Mouse (Mus musculus) gastrocnemius, postnatal 36 days (tissue): ENCODE measurements around the gene Nudt3. TPM values are rescaled to one million over a fixed set of nuclear protein-coding genes. Genes with fewer than 3 reads are reported as not detected.

ENCODE experiments used
- DNase-seq, 2 experiments: peaks; one replicate each; pipeline ENCODE4 v3.0.0; 2022
- intact Hi-C: fragments of 180-260 bp; cut with DNase I; formaldehyde crosslinking; loops from one replicate; pipeline ENCODE4 v1.15.1; 2025
- total RNA-seq, 2 experiments: library from RNA; stranded (reverse); gene quantifications; 2 replicates each; pipeline ENCODE4 v1.2.3; 2021

The Nudt3 gene
- total RNA-seq, 2 experiments from 2014 or later = 232 to 233 TPM

- no peak for DNase-seq
- intact Hi-C loops = no loop called here
Observed at GRCm38 (mm10) chr17:27554062-27554960, 69.0 kb downstream of the Nudt3 start.

- intact Hi-C loops = no loop called here
- no peak for DNase-seq
Observed at GRCm38 (mm10) chr17:27552215-27553201, 70.8 kb downstream of the Nudt3 start.

- intact Hi-C loops = no loop called here
- no peak for DNase-seq
Observed at GRCm38 (mm10) chr17:27551393-27551940, 71.8 kb downstream of the Nudt3 start.

GRCm38 (mm10) chr17:27549234-27549633 is 74.1 kb downstream of the Nudt3 start:
- intact Hi-C loops = no loop called here
- no peak for DNase-seq

GRCm38 (mm10) chr17:27547253-27547868 is 75.9 kb downstream of the Nudt3 start:
- DNase-seq = peak; percentile 39 to 40
- intact Hi-C loops = no loop called here

- intact Hi-C loops = no loop called here
- DNase-seq = no peak
Observed at GRCm38 (mm10) chr17:27546574-27547085, 76.7 kb downstream of the Nudt3 start.

GRCm38 (mm10) chr17:27545991-27546390 is 77.3 kb downstream of the Nudt3 start:
- intact Hi-C loops = no loop called here
- DNase-seq = no peak

- DNase-seq = no peak
Observed at GRCm38 (mm10) chr17:27544551-27544950, 78.7 kb downstream of the Nudt3 start.

GRCm38 (mm10) chr17:27541984-27542383 is 81.3 kb downstream of the Nudt3 start:
- intact Hi-C loops = no loop called here

More at GRCm38 (mm10) chr17:27544551-27544950, 78.7 kb downstream of the Nudt3 start:
- intact Hi-C loops = no loop called here

GRCm38 (mm10) chr17:27541261-27541660 is 82.0 kb downstream of the Nudt3 start:
- DNase-seq = no peak
- intact Hi-C loops = no loop called here

More at GRCm38 (mm10) chr17:27541984-27542383, 81.3 kb downstream of the Nudt3 start:
- DNase-seq = no peak

- intact Hi-C loops = loop anchor here (2.0 to 5.0 kb wide), 2 partner anchors 102 to 223 kb away; partner anchors contain the start of gene Rps10
- DNase-seq = peak; percentile 78 to 88
Observed at GRCm38 (mm10) chr17:27534718-27535117, 88.6 kb downstream of the Nudt3 start.

- no peak for DNase-seq
- intact Hi-C loops = no loop called here
Observed at GRCm38 (mm10) chr17:27533354-27533753, 89.9 kb downstream of the Nudt3 start.

GRCm38 (mm10) chr17:27532095-27532494 is 91.2 kb downstream of the Nudt3 start:
- no peak for DNase-seq
- intact Hi-C loops = no loop called here

Other genes with a start within 250 kb of the Nudt3 start
- gene Grm4, start 102.1 kb downstream of the Nudt3 start, total RNA-seq = under 1 TPM in 1 of 2 experiments, not detected in 1; 0.05 TPM
- 10 to 100 TPM; 24.0 to 25.2 TPM for gene Hmga1, start 67.0 kb downstream of the Nudt3 start, total RNA-seq
- 1 to 10 TPM; 2.7 to 2.8 TPM for gene AI413582, start 57.7 kb downstream of the Nudt3 start, total RNA-seq
- gene RPS10-NUDT3, start 11.7 kb upstream of the Nudt3 start, total RNA-seq = not detected
- gene Rps10, start 13.2 kb upstream of the Nudt3 start, total RNA-seq = 100 to 1,000 TPM; 294 to 354 TPM
- under 1 TPM; 0.18 to 0.59 TPM for gene Pacsin1, start 32.0 kb upstream of the Nudt3 start, total RNA-seq
- not detected for gene Spdef, start 105.5 kb upstream of the Nudt3 start, total RNA-seq
- 100 to 1,000 TPM; 167 to 174 TPM for gene D17Wsu92e, start 197.2 kb upstream of the Nudt3 start, total RNA-seq
- 10 to 100 TPM; 69.6 to 70.4 TPM for gene Snrpc, start 214.7 kb upstream of the Nudt3 start, total RNA-seq
- 10 to 100 TPM; 17.0 to 26.8 TPM for gene Uhrf1bp1, start 232.9 kb upstream of the Nudt3 start, total RNA-seq